Mouse (Mus musculus): ENCODE data around the gene Anks1.
"Not testable (repeated sequence)": the region's sequence is repeated elsewhere in the genome, so short reads cannot be mapped to it uniquely, and the experiment has no call there.

The Anks1 gene

GRCm38 (mm10) chr17:27966508-27967021 lies 57.5 kb downstream of the Anks1 start:
- no peak for DNase-seq (ENCODE audit: low read depth)

DNA sequence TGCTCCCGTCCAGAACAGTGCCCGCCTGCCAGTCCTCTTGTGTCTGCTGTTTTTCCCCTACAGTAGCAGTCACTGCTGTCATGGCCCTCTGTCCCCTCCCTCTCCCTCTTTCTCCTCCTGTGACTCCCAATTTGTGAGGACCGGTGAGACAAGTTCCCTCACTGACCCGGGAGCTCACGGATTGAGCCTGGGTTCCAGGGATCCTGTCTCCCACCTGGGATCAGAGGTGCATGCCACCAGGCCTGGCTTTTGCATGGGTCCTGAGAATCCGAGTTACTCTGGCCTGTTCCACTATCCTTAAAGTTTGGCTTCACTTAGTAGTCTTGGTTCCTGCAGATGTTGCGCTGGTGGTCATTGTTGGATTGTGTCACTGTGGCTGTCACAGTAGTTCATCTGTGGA lies 58.4 kb downstream of the Anks1 start:
- DNase-seq (ENCODE audit: low read depth) = no peak

DNA sequence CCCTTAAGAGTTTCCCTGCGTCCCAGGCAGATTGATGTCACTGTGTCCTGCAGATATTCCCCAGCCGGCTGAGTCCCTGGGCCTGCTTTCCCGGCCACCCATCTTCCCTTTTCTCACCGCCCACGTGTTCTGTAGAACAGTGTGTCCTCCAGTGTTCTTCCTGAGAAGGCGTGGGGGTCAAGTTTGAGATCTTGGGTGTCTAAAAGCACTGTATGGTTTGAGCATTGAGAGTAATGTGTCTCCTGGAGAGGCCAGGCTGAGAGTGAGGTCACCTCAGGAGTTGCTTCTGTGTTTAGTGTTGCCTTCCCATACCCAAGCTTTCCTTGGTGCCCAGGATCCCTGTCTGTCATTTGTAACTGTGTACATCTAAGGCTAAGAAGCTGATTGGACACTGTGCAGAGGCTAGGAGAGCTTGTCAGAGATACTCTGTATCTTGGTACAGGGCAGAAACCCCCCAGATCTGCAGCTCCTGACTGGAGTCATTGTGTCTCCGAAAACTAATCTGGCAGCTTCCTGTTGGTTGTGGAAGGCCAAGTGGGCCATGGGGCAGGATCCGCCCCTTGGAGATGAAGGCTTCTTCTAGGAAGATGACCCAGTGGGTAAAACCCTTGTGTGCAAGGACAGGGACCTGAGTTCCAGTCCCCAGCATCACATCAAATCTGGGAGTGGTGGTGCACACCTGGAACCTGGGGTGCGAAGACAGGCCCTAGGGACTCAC lies 59.1 kb downstream of the Anks1 start:
- no peak for DNase-seq (ENCODE audit: low read depth)

- DNase-seq (ENCODE audit: low read depth) = no peak
Observed at GRCm38 (mm10) chr17:27968903-27969302, 59.8 kb downstream of the Anks1 start.

- no peak for DNase-seq (ENCODE audit: low read depth)
Observed at GRCm38 (mm10) chr17:27969365-27969764, 60.3 kb downstream of the Anks1 start.

DNA sequence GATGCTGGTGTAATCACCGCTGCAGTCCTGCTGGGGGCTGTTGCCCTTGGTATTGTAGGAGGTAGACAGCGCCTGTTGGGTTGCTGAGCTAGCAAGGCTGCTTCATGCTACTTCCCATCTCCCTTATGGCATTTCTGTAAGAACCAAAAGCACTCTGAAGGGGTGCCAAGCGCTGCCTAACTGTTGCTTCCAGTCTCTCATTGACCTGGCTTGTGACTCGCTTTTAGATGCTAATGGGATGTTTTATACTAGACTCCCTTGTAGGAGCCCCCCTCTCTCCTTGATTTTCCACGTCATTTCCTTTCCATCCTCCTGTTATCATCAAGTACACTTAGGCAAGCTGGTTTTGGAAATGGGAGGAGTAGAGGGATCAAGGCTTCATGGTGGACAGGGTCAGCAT lies 60.8 kb downstream of the Anks1 start:
- no peak for DNase-seq (ENCODE audit: low read depth)

GRCm38 (mm10) chr17:27970305-27970704 lies 61.2 kb downstream of the Anks1 start:
- DNase-seq (ENCODE audit: low read depth) = no peak

DNA sequence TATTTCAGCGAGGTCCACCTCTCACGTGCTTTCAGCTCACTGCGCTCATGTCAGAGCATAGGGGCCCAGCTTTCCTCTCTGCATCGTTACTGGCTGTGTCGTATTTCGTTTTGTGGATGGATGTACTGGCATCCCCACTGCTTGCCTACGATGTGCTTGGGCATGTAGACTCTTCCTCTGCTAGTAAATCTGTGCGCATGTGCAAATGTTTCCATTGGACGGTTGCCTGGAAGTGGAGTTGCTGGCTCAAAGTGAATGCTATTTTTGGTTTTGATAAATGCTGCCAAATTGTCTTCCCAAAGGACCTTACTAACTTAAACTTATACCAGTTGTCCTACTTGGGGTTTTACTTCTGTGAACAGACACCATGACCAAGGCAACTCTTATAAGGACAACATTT lies 62.4 kb downstream of the Anks1 start:
- no peak for DNase-seq (ENCODE audit: low read depth)

DNA sequence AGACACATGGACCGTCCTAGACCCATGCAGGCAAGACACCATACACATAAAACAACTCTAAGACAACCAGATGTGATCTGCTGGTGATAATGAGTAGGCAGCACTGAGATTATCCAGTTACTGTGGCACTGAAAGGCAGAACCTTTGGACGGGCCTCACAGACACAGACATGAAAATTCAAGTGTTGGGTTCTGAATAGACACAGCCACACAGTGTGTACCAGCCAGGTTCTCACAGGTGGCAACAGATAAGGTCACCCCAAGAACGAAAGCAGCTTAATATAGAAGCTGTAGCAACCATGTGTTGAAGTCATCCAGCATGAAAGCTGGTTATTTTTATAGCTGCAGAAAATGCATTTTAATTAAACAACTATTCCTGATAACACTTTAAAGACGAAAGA lies 64.2 kb downstream of the Anks1 start:
- no peak for DNase-seq (ENCODE audit: low read depth)

- no peak for DNase-seq (ENCODE audit: low read depth)
Observed at GRCm38 (mm10) chr17:27976266-27976665, 67.2 kb downstream of the Anks1 start.

DNA sequence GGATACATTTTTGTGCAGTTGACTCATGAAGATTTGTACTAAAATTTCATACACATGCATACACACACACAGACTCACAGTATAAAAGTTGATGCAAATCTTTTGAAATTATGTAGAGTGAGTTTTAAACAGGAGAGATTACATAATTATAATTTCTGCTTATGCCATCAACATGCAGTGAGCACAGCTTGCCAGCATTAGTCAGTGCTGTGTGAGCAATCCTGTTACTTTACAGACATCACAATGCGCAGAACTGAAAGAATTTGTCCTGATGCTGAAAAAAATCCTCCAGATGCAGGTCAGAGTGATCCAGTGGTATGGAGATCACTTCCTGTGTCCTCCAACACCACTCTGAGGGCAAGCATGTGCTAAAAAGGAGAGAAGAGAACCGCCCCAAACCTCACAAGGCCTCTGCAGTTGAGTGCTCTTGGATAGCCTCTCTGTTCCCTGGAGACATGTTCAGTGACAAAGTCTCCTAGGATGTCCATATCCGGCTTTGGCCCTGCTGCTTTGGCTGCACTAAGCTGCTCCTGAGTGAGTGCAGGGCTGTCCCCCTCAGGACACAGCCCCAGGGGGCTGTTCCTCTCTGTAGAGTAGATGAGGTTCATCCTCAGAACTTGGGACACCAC lies 68.0 kb downstream of the Anks1 start:
- no peak for DNase-seq (ENCODE audit: low read depth)

GRCm38 (mm10) chr17:27980391-27980955 lies 71.4 kb downstream of the Anks1 start:
- no peak for DNase-seq (ENCODE audit: low read depth)

DNA sequence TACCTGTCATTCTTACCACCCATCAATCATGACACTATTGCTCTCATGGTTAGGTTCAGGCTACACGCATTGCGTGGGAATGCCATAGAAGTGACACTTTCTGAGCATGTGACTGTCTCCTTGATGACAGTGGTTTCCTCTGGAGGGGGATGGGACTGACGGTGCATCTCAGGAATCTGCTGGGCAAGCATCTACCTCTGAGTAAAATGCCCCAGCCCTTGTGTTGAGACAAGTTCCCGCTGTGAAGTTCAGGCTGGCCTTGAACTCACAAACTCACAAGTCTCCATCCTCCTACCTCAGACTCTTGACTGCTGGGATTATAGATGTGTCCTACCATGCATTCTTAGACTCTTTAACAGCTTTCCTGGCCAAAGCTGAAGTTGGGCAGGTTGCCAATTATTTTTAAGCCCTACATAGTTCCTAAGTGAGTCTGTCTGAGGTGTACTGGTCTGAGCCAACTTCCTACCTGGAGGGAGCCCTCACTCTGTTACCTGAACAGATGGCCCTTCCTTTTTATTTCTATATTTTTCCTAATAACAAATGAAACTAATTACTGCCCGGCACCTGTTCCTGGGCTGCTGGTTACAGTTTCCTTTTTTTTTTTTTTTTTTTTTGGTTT lies 72.5 kb downstream of the Anks1 start:
- no peak for DNase-seq (ENCODE audit: low read depth)

GRCm38 (mm10) chr17:27982070-27982457 lies 73.0 kb downstream of the Anks1 start:
- DNase-seq (ENCODE audit: low read depth) = not testable (repeated sequence)

GRCm38 (mm10) chr17:27982712-27983266 lies 73.7 kb downstream of the Anks1 start:
- no peak for DNase-seq (ENCODE audit: low read depth)

DNA sequence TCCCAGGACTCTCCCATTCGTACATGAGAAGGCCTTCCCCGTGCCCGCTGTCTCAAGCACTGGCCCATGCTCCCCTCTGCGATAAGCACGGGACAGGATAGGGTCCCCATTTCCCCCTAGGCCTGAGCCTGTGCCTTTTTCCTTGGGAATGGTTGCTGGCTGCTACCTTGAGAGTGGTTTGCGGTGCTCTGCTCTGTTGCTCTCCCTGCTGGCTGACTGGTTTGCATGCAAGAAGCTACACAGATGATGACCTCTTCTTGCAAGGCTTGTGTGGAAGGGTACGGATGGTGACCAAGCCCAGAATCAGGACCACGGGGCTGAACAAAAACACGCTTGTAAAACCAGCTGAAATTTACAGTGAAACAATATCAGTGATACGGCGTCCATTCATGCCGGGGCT lies 75.3 kb downstream of the Anks1 start:
- no peak for DNase-seq (ENCODE audit: low read depth)

DNA sequence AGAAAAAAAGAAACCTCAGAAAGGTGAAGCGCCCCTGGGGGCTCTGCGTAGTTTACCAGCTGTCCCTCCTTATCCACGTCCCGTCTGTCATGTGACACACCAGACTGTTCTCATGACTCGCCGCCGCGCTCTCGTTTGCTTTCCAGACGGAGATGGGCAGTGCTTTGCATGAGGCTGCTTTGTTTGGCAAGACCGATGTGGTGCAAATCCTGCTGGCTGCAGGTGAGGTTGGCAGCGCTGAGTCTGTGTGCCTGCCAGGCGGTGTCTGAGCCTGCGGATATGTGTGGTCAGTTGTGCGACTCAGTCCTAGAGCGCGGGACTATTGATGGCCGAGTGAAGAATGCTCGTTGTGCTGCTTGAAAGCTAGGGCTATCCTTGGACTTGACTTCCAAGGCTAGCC lies 77.0 kb downstream of the Anks1 start:
- DNase-seq (ENCODE audit: low read depth) = no peak

DNA sequence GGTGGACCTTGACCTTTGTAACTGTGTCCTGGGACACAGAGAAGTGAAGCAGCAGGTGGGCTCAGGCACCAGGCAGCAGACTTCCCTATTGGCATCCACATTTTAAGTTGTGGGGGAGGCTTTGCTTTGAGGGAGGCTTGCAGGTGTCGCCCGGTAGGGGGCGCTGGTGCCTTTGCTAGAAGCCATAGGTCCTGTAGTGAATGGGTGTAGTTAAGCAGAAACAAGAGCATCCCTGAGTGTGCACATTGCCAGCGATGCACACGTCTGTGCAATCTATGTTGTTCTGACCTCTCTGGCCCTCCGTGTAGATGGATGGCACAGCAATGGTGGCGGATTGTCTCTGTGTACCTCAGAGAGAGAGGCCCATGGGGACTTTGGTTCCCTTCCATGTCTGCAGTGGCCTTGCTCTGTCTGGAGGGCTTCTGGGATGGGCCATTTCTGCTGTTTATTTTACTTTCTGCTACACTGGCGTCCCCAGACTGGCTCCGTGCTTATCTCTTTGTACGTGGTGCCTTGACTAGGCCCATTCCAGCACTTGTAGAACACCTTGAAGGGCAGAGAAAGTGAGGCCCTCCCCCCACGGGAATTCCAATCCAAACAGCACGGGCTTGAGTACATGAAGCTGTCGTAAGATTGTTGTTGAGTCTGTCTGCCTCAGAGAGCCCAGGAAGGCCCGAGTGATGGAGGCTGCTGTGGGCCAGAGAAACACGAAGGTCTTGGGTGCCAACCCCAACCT lies 80.9 kb downstream of the Anks1 start:
- peak; percentile 76 for DNase-seq (ENCODE audit: low read depth)

GRCm38 (mm10) chr17:27994001-27994944 lies 85.2 kb downstream of the Anks1 start:
- DNase-seq (ENCODE audit: low read depth) = no peak

- no peak for DNase-seq (ENCODE audit: low read depth)
Observed at GRCm38 (mm10) chr17:27996320-27996719, 87.2 kb downstream of the Anks1 start.

DNA sequence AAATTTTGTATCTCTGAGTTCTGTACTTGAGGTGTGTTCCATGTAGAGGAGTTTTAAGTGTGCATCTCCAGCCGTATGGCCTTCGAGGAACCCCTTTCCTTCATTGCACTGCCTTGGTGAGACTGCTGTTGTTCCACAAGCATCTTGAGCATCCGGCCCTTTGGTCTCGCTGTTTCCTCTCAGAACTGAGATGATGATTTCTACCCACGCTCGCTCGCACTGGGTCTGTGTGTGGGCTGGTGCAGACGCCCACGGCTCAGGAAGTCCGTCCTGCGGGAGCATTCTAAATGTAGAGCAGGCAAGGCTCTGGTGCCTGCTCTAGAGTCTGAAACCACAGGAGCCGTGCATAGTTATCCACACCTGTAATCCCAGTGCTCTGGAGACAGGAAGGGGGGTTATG lies 88.1 kb downstream of the Anks1 start:
- no peak for DNase-seq (ENCODE audit: low read depth)

All from c-Kit-positive CD71-negative TER-119-negative erythroid progenitor cells, embryonic 14.5 days (primary cell).